In the genomic region with DNA sequence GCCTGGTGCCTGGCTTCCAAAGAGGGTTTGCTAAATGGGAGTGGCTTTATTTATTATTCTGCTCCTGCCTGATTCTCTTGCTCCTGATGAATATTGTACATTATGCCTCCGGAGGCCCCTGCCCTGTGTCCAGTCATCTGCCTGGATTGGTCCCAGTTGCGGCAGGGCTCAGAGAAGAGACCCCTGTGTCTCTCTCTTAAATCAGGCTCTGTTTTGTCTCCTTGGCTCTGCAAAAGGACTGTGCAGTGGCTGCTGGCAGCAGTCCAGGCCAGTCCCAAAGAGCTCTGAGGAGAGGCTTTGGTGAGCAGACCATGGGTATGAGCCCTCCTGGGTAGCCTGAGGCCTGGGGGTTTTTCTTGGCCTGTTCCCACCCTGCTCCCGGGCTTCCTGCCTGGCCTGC, we compare ENCODE assay signal across 8 mouse cellular contexts.
A peak's percentile ranks its signal among the peaks of the same experiment; 100 is the strongest.
DNase-seq lines count a peak whose midpoint lies in the region.

No protein-coding gene starts in this region.

- DNase-seq in layer of hippocampus, adult 11-12 months (ENCODE audit: low spot score) = peak; percentile 55
- DNase-seq in layer of hippocampus, adult 9-10 months (ENCODE audit: low spot score) = no peak
- peak; percentile 74 to 83 for DNase-seq in cerebellum, postnatal 10 days
- DNase-seq in gastrocnemius, postnatal 36 days = peak; percentile 26 to 28
- DNase-seq in left cerebral cortex, adult 11 months (ENCODE audit: low spot score) = peak; percentile 21
- DNase-seq in right cerebral cortex, postnatal 36 days (ENCODE audit: low spot score in 2 of 2) = peak; percentile 17 to 21
- no peak for DNase-seq in natural killer cell, adult 2 months (ENCODE audit: low spot score in 2 of 2)
- DNase-seq in urinary bladder, postnatal 25 days (ENCODE audit: low spot score) = no peak

- intact Hi-C loops in gastrocnemius, postnatal 36 days (cut with DNase I) = no loop called here

Comparison
In these comparisons a context has a peak if more than half of its experiments do, and no peak if none do; other contexts are left out.
1. DNase-seq: peak in layer of hippocampus, adult 11-12 months (single experiment), cerebellum, postnatal 10 days (2 of 2), gastrocnemius, postnatal 36 days (2 of 2), left cerebral cortex, adult 11 months (single experiment) and right cerebral cortex, postnatal 36 days (2 of 2); none in layer of hippocampus, adult 9-10 months (single experiment), natural killer cell, adult 2 months (0 of 2) and urinary bladder, postnatal 25 days (single experiment).